Mouse (Mus musculus) natural killer cell, adult 2 months (primary cell): ENCODE measurements around the gene Morc3.

Experiments
- DNase-seq, 2 experiments: peaks; one replicate each; pipeline ENCODE4 v3.0.0; 2022; ENCODE audit warnings: low spot score in 2 of 2

Gene Morc3

GRCm38 (mm10) chr16:93883423-93884085, 51.6 kb downstream of the Morc3 start, which contains the start of gene Chaf1b:
Gene Chaf1b (plus strand): TSS chr16:93883901.
- peak; percentile 97 to 98 for DNase-seq

DNA sequence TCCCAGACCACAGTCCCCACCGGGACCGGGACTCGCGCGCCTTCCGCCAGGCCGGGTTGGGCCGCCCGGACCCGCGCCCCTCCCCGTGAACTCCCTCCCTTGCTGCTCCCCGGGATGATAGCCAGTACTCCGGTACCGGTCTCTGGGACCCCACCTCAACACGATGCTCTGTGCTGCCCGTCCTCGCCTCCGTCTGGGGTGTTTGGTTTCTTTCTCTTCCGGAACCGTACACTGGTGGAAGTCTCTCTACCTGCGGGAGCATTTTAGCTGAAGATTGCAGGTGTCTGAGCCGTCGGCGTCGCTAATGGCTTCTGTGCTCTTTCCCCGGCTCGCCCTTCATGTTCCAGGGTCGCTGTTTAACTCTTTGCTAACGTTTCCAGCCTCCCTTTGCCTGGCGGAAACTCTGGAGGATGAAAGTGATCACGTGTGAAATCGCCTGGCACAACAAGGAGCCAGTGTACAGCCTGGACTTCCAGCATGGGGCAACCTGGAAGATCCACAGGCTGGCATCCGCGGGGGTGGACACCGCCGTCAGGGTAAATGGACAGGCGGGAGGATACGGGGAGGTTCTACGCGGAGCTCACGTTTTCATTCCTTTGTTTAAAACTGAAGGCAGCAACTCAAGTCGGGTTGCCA, 52.3 kb downstream of the Morc3 start:
- DNase-seq: no peak

- DNase-seq: no peak
Observed at GRCm38 (mm10) chr16:93884722-93885113, 52.8 kb downstream of the Morc3 start.

DNA sequence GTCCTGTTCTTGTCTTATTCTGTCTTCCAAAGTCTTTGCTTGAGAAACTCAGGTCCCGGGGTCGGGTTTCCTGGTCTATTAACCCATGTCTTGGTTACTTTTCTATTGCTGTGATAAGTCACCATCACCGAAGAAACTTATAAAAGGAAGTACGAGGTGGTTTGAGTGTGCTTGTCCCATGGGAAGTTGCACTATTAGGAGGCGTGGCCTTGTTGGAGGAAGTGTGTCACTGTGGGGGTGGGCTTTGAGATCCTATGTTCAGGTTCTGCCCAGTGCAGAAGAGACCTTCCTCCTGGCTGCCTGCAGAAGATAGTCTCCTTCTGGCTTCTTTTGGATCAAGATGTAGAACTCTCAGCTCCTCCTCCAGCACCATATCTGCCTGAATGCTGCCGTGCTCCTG, 56.6 kb downstream of the Morc3 start:
- DNase-seq: no peak

- DNase-seq: no peak
Observed at GRCm38 (mm10) chr16:93890948-93891604, 59.2 kb downstream of the Morc3 start.

- DNase-seq: no peak
Observed at GRCm38 (mm10) chr16:93893285-93893684, 61.4 kb downstream of the Morc3 start.

DNA sequence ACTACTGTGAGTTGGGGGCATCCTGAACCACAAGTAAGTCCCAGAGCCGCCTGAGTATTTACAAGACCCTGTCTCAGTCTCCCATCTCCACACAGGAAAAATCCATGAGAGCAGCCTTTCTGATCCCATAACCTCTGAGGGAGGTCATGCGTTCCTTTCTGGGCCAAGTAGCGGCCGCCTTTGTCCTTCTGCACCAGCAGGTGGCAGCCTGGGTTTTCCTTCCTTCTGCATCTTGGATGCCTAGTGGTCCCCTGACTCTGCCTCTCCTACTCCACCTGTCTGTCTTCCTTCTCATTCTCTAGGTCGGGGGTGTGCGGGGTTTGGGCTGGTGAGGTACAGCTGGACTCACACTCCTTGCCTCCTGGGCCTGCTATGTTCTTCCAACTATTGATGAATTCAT, 71.1 kb downstream of the Morc3 start:
- DNase-seq: no peak

GRCm38 (mm10) chr16:93906156-93907014, 74.5 kb downstream of the Morc3 start:
- DNase-seq: peak; percentile 31 to 51

- no peak for DNase-seq
Observed at GRCm38 (mm10) chr16:93907761-93908160, 75.8 kb downstream of the Morc3 start.

DNA sequence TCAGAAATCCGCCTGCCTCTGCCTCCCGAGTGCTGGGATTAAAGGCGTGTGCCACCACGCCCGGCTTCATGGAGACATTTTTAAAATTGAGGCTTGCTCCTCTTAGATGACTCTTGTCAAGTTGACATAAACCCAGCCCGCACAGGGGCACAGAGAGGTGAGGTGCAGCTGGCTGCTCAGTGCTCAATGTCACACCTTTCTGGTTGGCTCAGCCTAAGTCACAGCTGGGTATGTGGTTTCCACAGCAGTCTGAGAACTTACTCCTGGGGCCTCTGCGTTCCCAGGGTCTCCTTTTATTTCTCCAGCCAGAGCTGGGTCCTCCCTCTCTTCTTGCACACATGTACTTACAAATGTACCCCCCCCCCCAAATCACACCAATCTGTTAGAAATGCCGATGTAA, 76.3 kb downstream of the Morc3 start:
- no peak for DNase-seq

DNA sequence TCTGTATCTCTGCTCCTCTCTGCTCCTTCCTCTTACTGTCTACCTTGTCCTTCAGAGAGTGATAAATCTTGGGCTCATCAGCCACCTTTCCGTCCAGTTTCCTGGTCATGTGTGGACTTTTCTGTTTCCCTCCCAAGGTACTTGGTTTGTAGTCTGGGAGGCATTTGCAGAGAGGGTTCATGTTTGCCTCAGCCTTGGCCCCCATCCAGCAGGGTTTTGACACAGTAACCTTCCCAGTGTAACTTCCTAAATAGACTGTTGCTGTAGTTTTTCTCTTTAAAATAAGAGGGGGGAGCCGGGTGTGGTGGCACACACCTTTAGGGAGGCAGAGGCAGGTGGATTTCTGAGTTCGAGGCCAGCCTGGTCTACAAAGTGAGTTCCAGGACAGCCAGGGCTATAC, 78.0 kb downstream of the Morc3 start:
- DNase-seq: no peak

DNA sequence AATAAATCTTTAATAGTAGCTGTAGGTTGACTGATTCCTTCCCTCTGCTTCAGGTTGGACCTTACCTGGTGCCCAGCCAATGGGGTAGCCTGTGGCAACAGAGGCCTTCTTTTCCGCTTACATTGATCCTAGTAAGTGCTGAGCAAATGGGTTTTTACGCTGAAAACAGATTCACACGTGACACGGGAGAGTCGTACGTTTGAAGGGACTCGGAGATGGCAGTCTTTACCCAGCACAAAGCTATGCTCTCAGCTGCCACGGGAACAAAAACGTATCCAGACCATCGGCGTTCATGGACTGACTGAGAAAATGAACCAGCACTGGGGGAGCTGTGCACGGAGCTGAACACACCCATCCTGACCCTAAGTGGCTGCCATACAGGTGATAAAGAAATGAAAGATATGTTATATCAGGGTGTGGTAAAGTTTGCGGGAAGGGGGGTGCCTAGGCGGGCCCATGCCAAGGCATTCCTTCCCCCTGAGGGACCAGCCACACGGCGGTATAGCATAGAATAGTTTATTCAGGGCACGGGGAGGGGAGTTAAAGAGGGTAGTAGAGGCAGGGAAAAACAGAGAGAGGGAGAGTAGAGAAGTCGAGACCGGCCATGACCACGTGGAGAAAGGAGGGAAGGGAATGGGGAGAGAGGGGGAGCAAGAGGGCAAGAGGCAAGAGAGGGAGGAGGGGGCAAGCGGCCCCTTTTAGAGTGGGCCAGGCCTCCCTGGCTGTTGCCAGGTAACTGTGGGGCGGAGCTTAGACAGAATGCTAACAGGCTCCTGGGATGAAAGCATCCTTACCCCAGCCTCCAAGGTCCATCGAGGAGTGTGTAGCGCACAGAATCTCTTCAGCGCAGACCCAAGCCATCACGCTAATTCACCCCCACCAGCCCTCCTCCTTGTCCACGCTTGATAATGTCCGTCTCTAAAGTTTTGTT, 79.1 kb downstream of the Morc3 start:
- DNase-seq: no peak

- no peak for DNase-seq
Observed at GRCm38 (mm10) chr16:93912158-93912557, 80.2 kb downstream of the Morc3 start.

- DNase-seq: no peak
Observed at GRCm38 (mm10) chr16:93912808-93913207, 80.9 kb downstream of the Morc3 start.

- DNase-seq: peak; percentile 22 to 56
Observed at GRCm38 (mm10) chr16:93913881-93914576, 82.1 kb downstream of the Morc3 start.

DNA sequence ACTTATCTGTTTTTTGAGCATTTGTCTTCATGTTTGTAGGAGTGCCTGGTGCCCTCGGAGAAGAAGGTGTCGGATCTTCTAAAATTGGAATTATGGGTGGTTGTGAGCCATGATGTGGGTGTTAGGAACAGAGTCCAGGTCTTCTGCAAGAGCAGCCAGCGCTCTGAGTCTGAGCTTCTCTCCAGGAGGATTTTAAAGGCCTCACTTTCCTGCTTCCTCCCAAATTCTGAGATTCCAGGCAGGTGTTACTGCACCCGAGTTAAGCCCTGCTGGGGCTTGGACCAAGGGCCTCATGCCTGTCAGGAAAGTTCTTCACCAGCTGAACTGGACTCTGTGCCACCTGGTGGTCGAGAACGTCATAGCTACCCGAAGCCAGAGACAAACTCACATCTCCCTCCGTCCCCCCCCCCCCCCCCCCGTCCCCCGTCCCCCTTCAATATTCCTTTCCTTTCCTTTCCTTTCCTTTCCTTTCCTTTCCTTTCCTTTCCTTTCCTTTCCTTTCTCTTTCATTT, 83.5 kb downstream of the Morc3 start:
- peak; percentile 34 to 57 for DNase-seq

- DNase-seq: peak; percentile 66 to 83
Observed at GRCm38 (mm10) chr16:93917712-93918678, 86.1 kb downstream of the Morc3 start.

GRCm38 (mm10) chr16:93918679-93919060, 86.7 kb downstream of the Morc3 start:
- no peak for DNase-seq

DNA sequence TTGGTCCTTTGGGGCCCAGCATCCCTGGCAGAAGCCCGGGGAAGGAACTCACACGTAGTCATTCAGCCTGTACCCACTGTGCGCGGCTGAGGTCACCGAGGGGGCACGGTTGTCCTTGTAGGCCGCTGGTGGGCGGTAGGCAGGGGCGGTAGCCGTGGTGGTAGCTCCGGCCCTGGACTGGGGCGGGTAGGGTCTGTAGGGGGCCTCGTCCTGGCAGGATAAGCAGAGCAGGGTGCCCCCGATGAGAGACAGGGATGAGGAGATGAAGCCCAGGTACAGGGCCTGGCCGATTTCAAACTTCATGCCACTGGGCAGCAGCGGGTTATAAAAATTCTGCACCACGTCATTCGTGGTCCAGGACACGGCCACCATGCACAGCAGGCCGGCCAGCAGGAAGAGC, 87.3 kb downstream of the Morc3 start:
- DNase-seq: no peak
